Mouse (Mus musculus) telencephalon, adult 2 months (tissue): ENCODE results near the gene Cox5b.
A peak's percentile ranks its signal among the peaks of the same experiment; 100 is the strongest.

ENCODE experiments used
- DNase-seq: peaks from one replicate; pipeline ENCODE4 v3.0.0-alpha.2; 2011; ENCODE audit warnings: low read depth, low spot score

Gene Cox5b

DNA sequence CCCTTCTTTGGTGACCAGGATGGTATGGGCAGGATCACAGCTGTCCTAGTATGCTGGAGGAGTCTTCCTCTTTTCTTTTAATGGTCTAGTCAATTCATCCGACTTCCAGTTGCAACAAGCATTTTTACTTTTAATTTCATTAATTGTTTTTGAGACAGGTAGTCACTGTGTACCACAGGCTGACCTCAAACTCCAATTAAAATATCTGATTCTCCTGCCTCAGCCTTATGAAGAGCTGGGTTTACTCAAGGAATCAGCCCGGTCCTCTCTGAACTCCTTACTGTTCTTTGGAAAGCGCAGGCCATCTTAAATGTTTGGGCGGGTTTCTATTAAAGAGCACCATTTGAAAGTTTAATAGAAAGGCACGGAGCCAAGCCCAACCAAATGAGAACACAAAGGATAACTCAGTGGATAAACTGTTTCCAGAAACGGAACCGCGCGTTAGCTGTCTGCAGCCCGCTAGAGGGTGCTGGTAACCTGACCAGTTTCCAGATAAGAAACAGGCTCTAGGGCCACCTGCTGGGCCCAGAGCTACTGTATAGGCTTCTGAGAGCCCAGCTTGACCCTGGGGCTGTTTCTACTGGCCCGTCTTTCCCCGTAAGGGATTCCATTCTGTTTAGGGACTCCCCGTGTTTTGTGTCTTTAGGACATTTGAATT, 7.3 kb upstream of the Cox5b start:
- peak; percentile 76 for DNase-seq

DNA sequence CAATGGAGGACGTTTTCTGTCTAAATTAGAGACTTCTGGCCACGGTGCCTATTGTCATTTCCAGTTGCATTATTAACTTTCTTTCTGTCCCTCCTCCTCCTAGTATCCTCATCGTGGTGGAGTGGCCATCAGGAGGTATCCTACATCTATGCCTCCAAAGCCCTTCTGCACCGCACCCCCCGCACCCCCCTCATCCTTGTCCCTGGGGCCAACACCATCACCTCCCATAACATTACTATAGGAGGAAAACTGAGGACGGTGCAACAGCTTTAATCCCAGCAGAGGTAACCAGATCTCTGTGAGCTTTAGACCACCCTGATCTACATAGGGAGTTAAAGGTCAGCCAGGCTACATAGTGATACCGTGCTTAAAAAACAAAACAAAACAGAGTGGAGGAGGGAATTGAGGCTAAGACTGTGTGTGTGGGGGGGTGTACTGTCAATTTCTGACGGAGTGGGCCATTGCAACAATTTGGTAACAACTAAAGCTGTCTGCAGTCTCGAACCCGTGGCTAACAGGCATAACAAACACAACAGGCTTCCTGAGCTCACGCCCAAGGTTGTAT, 496 bp upstream of the Cox5b start:
- no peak for DNase-seq

DNA sequence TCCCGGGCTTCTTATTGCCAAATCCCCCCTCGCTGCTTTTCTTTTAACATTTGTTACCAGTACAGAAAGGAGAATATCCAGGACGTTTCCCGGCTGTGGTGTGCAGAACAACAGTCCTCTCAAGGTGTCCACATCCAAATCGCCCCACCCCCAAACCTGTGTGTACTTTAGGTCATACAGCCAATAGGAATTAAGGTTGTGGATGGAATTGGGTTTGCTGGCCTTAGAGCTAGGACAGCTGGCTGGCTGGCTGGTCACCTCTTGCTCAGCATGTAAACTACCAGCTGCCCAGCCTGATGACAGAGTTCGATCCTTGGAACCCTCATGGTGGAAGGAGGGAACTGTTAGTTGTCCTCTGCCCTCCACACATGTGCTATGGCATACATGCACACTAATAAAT, 3.6 kb downstream of the Cox5b start:
- DNase-seq: no peak

DNA sequence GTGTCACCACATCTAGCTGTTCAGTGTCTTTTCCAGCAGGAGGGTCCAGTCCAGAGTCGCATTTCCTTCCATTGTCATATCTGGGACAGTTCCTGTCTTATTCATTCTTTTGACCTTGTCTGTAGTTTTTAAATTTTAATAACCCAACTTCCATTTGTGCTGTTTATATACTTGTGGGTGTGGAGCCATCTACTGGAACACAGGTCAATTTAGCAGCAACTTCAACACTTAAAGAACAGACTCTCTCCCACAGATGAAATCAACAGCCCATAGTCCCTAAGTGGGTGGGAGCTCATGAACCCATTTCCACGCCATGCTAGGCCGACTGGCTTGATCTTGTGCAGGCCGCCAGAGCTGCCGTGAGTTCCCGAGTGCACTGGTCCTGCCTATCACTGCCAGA, 5.2 kb downstream of the Cox5b start:
- no peak for DNase-seq

DNA sequence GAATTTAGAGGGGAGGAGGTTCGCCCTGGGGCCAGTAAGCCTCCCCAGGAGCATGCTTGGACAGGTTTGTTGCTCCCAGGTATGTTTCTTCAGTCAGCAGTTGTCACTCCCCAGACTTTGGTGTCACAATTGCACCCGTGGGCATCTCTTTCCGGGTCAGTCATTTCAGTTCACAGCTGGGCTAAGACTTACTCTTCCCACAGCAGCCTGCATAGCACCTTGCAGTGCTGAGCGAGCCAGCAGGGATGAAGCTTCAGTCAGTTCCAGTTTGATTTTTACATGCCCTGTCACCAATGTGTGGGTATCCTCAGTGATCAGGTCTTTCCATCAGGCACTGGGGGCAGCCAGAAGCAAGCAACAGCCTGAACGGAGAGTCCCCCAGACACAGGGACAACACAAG, 5.8 kb downstream of the Cox5b start:
- no peak for DNase-seq

DNA sequence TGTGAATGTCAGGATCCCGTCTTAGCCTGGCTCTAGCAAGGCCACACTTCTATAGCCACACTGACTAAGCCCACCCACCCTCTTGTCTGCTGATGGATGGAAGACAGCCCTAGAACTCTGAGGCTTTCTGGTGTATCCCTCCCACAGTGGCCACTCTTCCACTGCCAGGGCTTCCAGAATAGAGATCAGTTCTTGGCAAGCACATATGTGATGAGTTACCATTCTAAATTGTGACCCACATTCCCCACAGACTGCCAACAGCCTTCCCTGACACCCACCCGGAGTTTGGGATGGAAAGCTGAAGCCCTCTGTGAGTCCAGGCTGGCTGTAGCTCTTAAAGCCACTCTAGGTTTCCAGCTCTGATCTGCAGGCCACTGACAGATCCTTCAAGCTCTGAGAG, 15.9 kb downstream of the Cox5b start:
- peak; percentile 48 for DNase-seq

DNA sequence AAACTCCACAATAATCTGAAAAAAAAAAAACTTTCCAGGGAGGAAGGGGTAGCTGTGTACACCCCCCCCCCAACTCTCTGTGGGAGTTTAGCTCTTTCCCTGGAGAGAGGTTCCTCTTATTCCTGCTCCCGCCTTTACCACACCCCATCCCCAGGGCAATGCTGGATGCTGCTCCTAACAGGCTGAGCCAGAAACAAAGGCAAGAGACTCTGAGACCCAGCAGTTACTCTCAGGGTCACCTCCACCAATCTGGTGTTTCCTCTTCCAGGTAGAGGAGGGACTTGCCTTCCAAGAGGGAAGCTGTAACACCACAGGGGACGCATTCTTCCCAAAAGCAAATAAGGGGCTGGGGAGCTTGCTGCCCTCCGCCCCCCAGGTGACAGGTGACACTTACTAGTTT, 16.5 kb downstream of the Cox5b start:
- DNase-seq: no peak

DNA sequence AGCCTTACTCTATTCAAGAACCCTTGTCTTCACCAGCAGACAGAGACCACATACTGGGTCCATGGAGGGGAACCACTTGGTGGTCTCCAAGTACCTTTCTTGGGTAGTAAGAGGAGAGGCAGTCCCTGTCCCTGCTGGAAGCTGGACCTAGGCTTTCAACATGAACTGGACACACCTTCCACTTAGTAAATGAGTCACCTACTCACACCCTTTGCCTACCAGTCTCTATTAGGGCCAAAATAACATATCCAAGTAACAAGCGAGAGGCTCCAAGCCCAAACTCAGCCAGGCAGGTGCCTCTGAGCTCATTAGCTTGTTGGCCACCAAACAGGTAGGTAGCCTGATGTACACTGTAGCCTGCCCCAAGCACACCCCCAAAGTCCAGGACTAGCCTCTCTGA, 17.4 kb downstream of the Cox5b start:
- DNase-seq: no peak

DNA sequence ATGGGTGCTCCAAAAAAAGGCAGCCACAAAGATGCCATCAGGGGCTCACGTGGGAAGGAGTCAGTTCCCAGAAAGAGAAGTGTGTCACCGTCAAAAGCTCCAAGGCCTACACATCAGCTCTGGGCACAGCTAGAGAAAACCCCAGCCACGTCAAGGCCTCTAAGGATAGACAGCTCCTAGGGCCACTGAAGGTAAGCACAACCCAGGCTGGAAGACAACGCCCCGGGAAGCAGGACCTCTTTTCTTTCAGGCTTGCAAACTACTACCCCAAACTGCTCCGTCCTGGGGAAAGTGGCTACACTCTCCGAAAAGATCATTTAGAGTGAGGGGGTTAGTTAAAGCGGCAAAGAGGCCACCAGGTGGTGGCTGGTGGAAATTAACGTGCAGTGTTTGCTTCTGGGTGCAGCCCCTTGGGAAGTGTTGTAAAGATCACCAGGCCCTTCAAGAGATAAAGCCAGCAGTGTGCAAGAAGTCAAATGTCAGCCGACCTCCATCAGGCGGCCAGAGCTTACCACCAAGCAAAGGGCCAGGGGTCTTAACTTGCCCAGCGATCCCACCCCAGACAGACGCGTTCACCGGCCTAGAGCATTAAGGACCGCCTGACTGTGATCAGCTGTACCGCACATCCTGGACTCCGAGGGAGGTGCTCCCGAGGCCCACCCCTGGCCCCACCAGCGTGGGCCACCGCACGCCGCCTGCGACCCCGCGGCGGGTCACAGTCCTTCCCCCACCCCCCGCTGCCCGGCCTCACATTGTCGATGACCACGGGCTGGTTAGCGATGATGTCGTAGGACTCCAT, 18.0 kb downstream of the Cox5b start:
- no peak for DNase-seq

DNA sequence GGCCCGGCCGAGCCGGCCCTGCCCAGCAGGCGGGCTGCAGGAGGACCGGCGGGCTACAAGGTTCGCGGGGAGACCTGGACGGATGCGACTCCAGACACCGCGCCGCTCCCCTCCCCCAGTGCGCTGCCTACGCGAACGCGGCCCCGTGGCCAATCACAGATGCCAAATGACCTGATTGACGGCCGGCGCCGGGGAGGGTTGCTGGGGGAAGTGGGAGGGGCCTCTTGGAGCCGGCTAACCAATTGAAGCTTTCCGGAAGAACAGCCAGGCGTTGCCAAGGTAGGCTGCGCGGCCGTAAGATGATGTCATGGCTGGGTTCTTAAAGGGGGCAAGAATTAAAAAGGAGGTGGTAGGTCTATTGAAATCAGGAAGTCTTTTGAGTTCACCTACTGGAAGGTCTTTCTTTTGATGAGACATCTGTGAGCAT, 18.6 kb downstream of the Cox5b start, which contains the start of gene 4933424G06Rik:
Gene 4933424G06Rik (plus strand): TSS at position 296 of the 427 bp plus-strand sequence.
- peak; percentile 98 for DNase-seq

DNA sequence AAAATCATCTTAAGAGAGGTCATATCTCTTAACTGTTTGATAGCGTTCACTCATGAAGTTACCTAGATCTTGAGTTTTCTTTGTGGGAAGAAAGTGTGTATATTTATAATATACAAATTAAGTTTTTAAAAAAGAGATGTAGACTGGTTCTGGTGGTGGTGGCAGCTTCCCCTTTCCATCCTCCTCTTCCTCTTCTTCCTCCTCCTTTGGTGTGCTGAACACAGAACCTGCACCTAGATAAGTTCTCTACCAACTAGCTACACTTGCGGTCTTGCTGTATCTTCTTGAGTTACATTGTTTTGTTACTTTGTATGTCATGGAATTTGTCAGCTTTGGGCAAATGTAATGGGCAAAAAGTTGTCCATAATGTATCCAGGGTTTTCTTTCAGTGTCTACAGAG, 19.9 kb downstream of the Cox5b start:
- no peak for DNase-seq

DNA sequence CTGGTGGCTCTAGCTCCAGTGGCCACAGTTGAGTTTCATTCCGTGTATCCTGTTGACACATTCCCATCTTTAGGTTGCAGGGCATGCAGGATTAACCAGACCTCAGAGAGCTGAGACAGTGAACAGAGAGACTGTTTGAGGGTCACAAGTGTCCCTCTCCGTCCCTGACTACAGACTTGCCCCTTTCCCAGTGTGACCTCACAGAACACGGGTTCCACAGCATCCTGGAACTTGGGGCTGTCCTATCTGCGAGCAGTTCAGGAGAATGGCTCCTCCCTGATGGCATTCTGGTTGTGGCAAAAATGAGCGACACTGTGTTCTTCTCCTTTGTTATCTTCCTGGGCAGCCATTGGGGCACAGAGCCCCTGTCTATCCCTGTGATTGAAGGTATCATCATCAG, 23.1 kb downstream of the Cox5b start, which contains the start of gene Actr1b:
Gene Actr1b (minus strand): TSS at position 112 of the 400 bp plus-strand sequence.
- DNase-seq: no peak

DNA sequence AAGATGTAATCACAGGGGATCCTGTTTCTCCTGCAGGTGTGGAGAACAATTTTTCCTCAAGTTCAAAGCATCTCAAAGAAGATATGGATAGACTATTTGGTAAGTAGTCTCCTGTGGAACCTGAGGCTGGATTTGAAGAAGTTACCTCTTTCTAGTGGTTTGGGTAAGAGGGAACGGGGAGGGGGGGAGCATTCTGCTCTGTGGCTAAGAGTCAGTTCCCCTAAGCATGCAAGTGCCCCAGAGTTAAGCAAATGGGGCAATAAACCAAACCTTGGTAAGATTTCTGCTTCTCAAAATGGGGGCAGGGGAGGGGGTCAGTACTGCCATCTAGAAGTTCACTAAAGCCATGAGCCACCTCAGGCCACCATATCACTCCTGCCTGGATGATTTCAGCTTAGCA, 27.5 kb downstream of the Cox5b start:
- DNase-seq: no peak

DNA sequence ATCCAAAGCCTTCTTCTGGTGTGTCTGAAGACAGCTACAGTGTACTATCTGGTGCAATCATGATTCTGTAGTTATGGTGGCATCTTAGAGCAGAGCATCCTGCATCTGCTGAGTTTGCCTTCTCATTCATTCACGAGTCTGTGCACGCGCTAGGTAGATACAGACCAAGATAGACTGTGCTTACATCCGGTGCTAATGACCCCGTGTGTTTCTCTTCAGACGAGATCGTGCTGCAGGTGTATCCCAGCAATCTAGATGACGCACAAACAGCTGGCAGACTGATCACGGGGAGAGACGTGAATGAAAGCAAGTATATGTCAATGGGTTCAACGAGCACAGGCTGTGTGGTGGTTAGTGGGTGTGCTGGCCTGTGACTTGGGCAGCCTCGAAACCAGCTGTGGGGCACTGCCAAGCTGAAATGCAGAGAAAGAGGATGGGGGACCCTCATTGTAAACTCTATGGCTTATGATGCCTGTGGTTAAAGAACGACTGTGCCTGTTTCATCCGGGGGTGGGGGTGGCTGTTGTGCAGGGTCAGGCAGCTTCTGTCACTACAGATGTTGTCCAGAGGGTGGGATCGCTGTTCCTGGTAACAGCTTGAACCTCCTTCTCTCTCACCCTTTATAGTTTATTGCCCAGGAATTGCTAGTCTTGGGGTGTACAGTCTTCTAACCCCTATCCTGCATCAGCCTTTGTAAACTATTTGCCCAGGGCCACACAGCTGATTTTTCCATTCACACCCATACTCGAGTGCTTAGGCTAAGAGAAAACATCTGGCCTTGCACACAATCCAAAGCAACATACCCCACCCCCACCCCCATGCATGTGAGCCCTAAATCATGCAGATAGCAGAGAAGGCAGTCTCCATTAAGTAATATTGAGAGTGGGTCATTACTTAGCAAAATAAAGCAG, 32.2 kb downstream of the Cox5b start:
- DNase-seq: no peak

DNA sequence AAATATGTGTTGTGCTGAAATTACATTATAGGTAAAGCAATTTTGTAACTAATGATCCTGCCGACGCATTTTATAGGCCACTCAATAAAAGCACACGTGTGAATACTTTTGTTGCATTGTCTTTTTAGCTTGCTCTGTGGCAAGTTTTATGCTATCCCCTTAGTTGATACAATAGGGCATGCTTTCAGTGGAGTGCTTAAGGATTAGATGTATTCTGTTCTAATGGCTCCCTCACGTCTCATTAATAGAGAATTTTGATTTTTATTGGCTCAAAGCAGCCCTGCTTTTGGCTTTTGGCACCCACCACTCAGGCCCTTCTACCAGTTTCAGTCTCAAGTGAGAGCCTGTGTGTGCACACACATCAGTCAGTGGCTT, 32.8 kb downstream of the Cox5b start:
- DNase-seq: no peak

DNA sequence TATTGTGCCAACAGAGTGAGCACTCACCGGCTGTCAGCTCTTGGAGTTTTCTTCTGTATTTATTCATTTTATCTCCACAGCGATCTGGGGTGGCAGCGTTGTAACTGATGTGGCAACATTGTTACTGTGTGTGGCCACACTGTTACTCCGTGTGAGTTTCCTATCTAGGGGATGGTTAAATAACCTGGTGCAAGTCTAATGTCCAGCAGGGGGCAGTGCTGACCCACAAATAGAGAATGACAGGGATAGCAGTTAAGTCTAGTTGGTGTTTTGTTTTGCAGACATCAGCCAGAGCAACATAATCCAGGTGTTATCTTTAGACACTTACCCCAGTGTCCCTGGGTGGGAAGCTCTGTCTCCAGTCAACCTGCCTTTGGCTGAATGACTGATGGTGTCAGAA, 46.1 kb downstream of the Cox5b start:
- peak; percentile 78 for DNase-seq

DNA sequence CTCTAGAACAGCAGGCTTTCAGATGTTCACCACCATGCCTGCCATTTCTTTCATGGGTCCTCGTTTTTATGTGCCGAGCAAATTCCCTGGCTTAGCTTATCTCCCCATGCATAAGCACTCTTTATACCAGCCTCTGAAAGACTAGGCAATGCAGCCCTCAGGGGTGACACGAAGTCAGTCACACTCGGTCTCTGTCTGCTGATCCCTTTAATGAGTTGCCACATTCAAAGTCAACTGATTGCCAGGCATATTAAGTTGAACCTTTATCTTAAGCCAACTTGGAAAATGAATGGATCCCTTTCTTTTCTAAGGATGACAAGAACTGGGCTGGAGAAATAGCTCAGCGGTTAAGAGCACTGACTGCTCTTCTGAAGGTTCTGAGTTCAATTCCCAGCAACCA, 48.0 kb downstream of the Cox5b start:
- DNase-seq: no peak

DNA sequence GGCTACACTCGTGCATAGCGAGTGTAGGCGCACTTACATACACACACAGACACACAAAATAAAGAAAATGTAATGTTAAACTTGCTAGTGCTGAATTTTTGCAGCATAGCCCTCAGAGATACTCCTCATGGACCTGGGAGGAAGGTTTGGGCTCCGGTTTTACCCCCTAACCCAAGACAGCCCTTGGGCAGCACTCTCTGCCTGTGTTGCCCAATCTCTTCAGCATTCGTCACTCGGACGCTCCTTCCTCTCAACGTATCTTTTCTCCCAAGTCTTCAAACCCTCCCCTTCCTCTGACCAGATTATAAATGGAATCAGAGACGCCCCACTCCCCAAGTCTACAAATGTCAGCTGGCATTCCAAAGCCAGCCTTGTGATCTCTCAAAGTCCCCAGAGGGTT, 51.8 kb downstream of the Cox5b start:
- no peak for DNase-seq
